Mouse (Mus musculus): ENCODE data around the gene Sema5b.

GRCm38 (mm10) chr16:35711004-35711403 is 170.1 kb downstream of the Sema5b start:
- TF ChIP-seq POLR2A (IDR thresholded peaks at IDR 0.05; ENCODE audit: borderline replicate concordance, extremely low read depth, insufficient read depth, insufficient read length, poor library complexity, severe bottlenecking) (no peak), CTCF (IDR thresholded peaks at IDR 0.05; ENCODE audit: borderline replicate concordance, extremely low read depth, insufficient read depth, insufficient read length) (no peak)
